Mouse (Mus musculus): Measurements from ENCODE around the gene Prox1. TPM values are rescaled to one million over a fixed set of nuclear protein-coding genes. Genes with fewer than 3 reads are reported as not detected.

Prox1 gene
- polyA plus RNA-seq, 1 experiment from 2014 or later = 18.6 TPM

- Histone ChIP-seq H3K9ac (no peak overlapping the region), H3K4me3 (no peak overlapping the region), H3K27me3 (replicated peaks) (no peaks in the 10 kb centered on the region), H3K4me1 (no peaks in the 10 kb centered on the region), H3K4me2 (replicated peaks) (no peak overlapping the region), H3K36me3 (no peaks in the 10 kb centered on the region), H3K9me3 (no peaks in the 10 kb centered on the region; the same call in 1 of the 2 replicates), H3K27ac (no peak overlapping the region)
- no peak for ATAC-seq (ENCODE audit: low FRiP score, low read depth)
- 81% methylated on average over 16 of the region's 16 CpGs for WGBS
These were observed 63.7 kb downstream of the Prox1 start for GRCm38 (mm10) chr1:190106674-190107420.

DNA sequence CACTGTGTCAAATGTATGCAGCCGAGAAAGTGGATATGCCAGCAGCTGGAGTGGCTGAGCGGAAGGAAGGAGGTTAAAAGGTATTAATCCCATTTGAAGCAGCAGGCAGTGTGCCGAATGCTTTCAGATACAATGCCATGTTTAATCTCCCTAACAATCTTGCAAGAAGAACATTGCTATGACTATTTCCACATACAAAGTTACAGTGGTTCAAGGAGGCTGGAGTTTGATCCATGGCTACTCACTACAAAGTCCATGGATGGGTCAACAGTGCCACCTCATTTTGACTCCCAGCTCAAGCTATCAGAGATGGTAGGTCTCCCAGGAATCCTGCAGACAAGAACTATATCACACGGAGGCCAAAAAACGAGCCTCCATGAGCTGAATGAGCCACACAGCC is 64.5 kb downstream of the Prox1 start:
- no peak for ATAC-seq (ENCODE audit: low FRiP score, low read depth)

DNA sequence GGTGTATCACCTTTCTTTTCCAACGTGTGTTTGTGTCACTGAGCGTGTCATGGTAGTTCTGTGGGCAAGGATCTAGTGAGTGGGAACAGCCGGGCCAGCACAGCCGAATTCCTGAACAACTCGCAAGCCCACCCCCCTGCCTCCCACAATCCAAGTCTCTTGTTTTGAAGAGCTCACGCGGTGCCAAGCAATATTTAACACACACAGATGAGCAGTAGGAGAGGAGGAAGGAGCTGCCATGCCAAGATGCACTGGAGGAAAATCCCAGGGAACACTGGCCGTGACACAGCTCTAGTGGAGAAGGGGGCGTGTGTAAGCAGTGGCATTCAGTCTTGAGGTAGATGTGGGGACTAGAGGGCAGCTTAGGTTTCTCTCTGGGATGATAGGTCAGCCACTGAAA is 77.2 kb downstream of the Prox1 start:
- H3K4me2 ChIP-seq (replicated peaks) = no peak overlapping the region
- no peaks in the 10 kb centered on the region for H3K4me1 ChIP-seq
- H3K36me3 ChIP-seq = no peaks in the 10 kb centered on the region
- WGBS = 85% methylated on average over 9 of the region's 9 CpGs
- H3K4me3 ChIP-seq = no peak overlapping the region
- no peak overlapping the region for H3K27ac ChIP-seq
- no peaks in the 10 kb centered on the region for H3K9me3 ChIP-seq
- ATAC-seq (ENCODE audit: low FRiP score, low read depth) = no peak
- H3K9ac ChIP-seq = no peak overlapping the region
- no peaks in the 10 kb centered on the region for H3K27me3 ChIP-seq (replicated peaks)

More for the DNA sequence above, 64.5 kb downstream of the Prox1 start:
- Histone ChIP-seq H3K27me3 (replicated peaks) (no peaks in the 10 kb centered on the region), H3K36me3 (no peaks in the 10 kb centered on the region), H3K9ac (no peak overlapping the region), H3K4me3 (no peak overlapping the region), H3K4me1 (no peaks in the 10 kb centered on the region), H3K9me3 (no peaks in the 10 kb centered on the region; the same call in 1 of the 2 replicates), H3K27ac (no peak overlapping the region), H3K4me2 (replicated peaks) (no peak overlapping the region)
- 78% methylated on average over 5 of the region's 5 CpGs for WGBS

DNA sequence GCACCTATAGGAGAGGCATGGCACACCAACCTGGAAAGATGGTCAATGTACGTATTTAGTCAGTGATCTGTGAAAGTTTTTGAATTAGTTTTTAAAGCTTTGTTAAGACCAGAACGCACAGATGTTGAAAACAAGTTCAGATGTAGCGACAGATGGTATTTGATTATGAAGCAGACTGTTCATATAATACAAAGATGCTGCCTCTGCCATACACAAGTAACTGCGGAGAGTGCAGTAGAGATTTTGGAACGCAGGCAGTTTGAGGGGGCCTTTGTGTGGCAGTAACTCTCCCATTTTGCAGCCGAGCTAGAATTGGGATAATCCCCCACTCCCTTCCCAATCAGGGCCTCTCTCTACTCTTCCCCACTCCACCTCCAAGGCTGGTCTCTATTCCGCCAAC is 78.4 kb downstream of the Prox1 start:
- Histone ChIP-seq H3K9me3 (no peaks in the 10 kb centered on the region), H3K36me3 (no peaks in the 10 kb centered on the region), H3K4me1 (no peaks in the 10 kb centered on the region), H3K27me3 (replicated peaks) (no peaks in the 10 kb centered on the region), H3K9ac (no peak overlapping the region), H3K27ac (no peak overlapping the region), H3K4me2 (replicated peaks) (no peak overlapping the region), H3K4me3 (no peak overlapping the region)
- no peak for ATAC-seq (ENCODE audit: low FRiP score, low read depth)
- WGBS = 81% methylated on average over 7 of the region's 7 CpGs

- no peak overlapping the region for H3K27ac ChIP-seq
- H3K4me3 ChIP-seq = no peak overlapping the region
- H3K4me2 ChIP-seq (replicated peaks) = no peak overlapping the region
- no peaks in the 10 kb centered on the region for H3K4me1 ChIP-seq
- H3K36me3 ChIP-seq = no peaks in the 10 kb centered on the region
- H3K9ac ChIP-seq = no peak overlapping the region
- no peaks in the 10 kb centered on the region for H3K27me3 ChIP-seq (replicated peaks)
- no peak for ATAC-seq (ENCODE audit: low FRiP score, low read depth)
- no peaks in the 10 kb centered on the region for H3K9me3 ChIP-seq
- 71% methylated on average over 2 of the region's 2 CpGs for WGBS
These were observed 81.6 kb downstream of the Prox1 start for GRCm38 (mm10) chr1:190088929-190089328.

DNA sequence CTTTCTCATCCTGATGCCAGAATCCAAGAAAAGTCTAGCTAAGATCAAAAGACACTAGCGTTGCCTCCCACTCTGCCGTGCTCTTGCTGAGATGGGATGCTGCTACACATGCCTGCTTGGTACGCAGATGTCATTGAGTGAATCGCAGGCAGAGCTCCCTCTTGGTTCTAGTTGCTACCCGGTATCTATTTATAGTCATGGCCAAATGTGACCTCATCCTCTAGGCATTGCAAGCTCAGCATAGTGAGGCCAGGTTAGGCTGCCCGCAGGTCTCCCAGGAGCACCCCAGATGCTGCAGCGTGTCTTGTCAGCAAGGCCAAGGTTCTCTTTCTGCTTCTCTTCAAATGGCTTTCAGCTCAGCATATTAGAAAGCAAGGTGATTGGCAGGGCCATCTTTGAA is 84.8 kb downstream of the Prox1 start:
- no peak overlapping the region for H3K9ac ChIP-seq
- no peak overlapping the region for H3K4me3 ChIP-seq
- no peaks in the 10 kb centered on the region for H3K9me3 ChIP-seq
- ATAC-seq (ENCODE audit: low FRiP score, low read depth) = no peak
- no peak overlapping the region for H3K4me2 ChIP-seq (replicated peaks)
- no peaks in the 10 kb centered on the region for H3K4me1 ChIP-seq
- no peaks in the 10 kb centered on the region; the same call in 1 of the 2 replicates for H3K27me3 ChIP-seq (replicated peaks)
- H3K36me3 ChIP-seq = no peaks in the 10 kb centered on the region
- 90% methylated on average over 7 of the region's 7 CpGs for WGBS
- H3K27ac ChIP-seq = no peak overlapping the region

GRCm38 (mm10) chr1:190079643-190080275 is 90.8 kb downstream of the Prox1 start:
- ATAC-seq (ENCODE audit: low FRiP score, low read depth) = no peak
- Histone ChIP-seq H3K27ac (no peak overlapping the region), H3K4me2 (replicated peaks) (no peak overlapping the region), H3K9ac (no peak overlapping the region), H3K4me3 (no peak overlapping the region), H3K27me3 (replicated peaks) (no peaks in the 10 kb centered on the region; the same call in 1 of the 2 replicates), H3K9me3 (no peaks in the 10 kb centered on the region), H3K4me1 (no peaks in the 10 kb centered on the region), H3K36me3 (no peaks in the 10 kb centered on the region)
- WGBS = 91% methylated on average over 9 of the region's 10 CpGs

DNA sequence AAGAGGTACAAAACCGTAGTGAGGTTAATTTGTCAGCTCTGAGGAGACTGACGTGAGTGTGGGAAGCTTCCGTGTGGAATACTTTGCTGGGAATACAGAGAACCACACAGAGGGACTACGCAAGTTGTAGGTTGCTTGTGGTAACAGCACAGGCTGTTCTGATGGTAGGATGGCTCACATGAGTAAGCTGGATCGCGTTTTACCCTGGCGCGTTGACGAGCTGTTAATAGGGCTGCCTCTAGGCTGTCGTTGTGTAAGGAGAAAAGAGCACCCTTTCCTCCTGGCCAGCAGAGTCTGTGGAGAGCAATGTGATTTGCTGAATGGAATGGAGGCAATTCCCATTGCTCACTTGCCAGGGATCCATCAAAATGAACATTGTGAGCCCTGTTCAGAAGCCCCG is 93.9 kb downstream of the Prox1 start:
- H3K9me3 ChIP-seq = no peaks in the 10 kb centered on the region
- H3K9ac ChIP-seq = no peak overlapping the region
- no peak for ATAC-seq (ENCODE audit: low FRiP score, low read depth)
- no peak overlapping the region for H3K27ac ChIP-seq
- no peaks in the 10 kb centered on the region for H3K36me3 ChIP-seq
- H3K4me2 ChIP-seq (replicated peaks) = no peak overlapping the region
- no peaks in the 10 kb centered on the region for H3K4me1 ChIP-seq
- H3K4me3 ChIP-seq = no peak overlapping the region
- 83% methylated on average over 11 of the region's 11 CpGs for WGBS
- no peaks in the 10 kb centered on the region for H3K27me3 ChIP-seq (replicated peaks)

Other genes with a start within 250 kb of the Prox1 start
- 52.1 and 52.2 TPM in 2 replicates for gene Smyd2, start 248.4 kb downstream of the Prox1 start, polyA plus RNA-seq (2016; fragmentation: Nextera tagmentation; extraction: Ambion mirVana)